Mouse (Mus musculus): ENCODE measurements around the gene Poldip2.
A peak's percentile ranks its signal among the peaks of the same experiment; 100 is the strongest.

Gene Poldip2

DNA sequence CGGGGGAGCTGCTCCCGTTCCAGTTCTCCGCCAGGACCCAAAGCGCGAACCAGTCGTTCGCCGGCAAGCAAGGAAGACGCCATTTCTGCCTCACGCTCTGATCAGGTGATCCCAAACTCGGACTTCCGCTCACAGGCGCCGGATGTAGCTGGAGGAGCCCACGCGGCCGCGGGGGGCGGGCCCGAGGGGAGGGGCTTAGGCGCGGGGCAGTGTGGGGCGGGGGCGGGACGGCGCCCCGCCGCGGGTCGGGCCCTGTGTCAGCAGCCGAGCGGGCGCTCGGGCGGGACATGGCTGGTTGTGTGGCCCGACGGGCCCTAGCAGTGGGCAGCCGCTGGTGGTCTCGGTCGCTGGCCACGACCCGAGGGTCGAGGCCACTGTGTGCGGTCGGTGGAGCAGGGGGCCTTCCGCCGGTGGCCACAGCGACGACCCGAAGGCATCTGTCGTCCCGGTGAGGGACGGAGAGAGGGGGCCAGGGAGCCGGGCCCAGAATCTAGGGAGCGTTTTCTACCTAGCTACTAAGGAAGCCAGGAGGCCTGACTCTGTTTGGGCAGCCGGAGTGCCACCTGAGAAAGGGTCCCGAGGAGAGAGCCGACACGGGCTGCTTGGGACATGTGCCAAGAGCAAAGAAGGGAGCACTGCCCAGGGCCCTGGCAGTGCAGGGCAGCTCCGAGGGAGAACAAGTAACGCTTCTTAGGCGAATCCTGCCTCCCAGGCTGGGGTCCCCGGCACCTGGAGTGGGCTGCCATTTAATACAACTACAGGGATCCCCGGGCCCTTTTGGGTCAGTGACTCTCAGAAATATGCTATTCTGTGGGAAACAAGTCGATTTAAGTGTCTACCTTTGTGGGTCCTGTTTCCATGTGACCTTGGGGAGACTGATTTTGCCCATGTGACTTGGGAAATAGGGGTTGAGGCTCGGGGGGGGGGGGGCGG is at the start of gene Poldip2, which contains the start of gene Tmem199:
Poldip2 (plus strand) TSS at position 169 of the 933 bp plus-strand sequence.
Tmem199 (minus strand) TSS at position 148 of the 933 bp plus-strand sequence.
- DNase-seq: peak; percentile 89

DNA sequence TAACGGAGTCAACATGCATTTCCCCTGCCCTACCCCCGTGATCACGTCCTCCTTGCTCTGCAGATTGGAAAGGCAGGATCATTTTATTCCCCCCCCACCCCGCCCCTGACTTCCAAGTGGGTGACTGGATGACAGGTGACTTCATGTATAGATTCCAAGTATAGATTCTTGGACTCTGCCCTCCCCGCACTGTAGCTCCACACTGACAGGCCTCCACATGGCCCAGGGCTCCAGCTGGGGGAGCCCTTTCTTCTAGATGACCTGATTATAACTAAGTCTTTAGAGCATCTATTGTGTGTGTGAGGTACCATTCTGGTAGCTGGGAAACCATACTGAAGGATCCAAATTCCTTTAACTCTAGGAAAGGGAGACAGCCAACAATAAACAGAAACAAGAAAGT is 49.3 kb upstream of the Poldip2 start:
- no peak for DNase-seq

GRCm38 (mm10) chr11:78463286-78464036 is 48.5 kb upstream of the Poldip2 start:
- DNase-seq: no peak

DNA sequence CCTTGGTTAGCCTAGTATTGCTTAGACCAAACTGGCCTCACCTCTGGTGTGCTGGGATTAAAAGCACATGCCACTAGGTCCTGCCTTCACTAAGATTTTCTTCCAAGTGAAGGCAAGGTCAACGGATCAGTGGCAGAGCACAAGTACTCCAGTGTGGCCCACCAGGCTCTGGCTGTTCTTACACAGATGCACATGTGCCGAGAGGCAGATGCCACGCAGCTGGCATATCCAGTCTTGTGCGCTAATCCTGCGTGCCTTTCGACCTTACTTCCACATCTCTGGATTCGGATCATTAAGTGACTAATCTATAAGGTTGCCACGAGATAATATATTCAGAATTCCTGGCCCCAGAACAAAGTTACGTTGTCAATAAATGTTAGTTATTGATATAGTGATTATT is 46.9 kb upstream of the Poldip2 start:
- no peak for DNase-seq

GRCm38 (mm10) chr11:78465568-78466180 is 46.3 kb upstream of the Poldip2 start, which contains the start of gene Slc46a1:
Slc46a1 (plus strand) TSS chr11:78465697.
- DNase-seq: peak; percentile 85

DNA sequence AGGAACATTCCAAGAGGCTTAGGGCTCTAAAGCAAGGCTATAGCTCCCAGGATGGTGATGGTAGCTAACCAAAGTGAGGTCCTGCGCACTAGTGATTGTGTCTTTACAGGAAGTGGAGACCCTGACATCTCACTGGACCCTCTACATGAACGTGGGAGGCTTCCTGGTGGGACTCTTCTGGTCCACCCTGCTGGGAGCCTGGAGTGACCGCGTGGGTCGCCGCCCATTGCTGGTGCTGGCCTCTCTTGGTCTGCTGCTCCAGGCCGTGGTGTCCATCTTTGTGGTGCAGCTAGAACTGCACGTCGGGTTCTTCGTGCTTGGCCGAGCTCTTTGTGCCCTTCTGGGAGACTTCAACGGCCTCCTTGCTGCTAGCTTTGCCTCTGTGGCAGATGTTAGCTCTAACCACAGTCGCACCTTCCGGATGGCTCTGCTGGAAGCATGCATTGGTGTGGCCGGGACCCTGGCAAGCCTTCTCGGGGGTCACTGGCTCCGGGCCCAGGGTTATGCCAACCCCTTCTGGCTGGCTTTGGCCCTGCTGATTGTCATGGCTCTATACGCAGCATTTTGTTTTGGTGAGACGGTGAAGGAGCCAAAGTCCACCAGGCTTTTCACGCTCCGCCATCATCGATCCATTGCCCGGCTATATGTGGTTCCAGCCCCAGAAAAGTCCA is 45.6 kb upstream of the Poldip2 start:
- DNase-seq: no peak

GRCm38 (mm10) chr11:78467515-78467914 is 44.5 kb upstream of the Poldip2 start:
- DNase-seq: no peak

GRCm38 (mm10) chr11:78467932-78468331 is 44.1 kb upstream of the Poldip2 start:
- no peak for DNase-seq

- no peak for DNase-seq
Measured at GRCm38 (mm10) chr11:78471326-78472103, 40.5 kb upstream of the Poldip2 start.

GRCm38 (mm10) chr11:78475289-78475688 is 36.7 kb upstream of the Poldip2 start:
- DNase-seq: no peak

DNA sequence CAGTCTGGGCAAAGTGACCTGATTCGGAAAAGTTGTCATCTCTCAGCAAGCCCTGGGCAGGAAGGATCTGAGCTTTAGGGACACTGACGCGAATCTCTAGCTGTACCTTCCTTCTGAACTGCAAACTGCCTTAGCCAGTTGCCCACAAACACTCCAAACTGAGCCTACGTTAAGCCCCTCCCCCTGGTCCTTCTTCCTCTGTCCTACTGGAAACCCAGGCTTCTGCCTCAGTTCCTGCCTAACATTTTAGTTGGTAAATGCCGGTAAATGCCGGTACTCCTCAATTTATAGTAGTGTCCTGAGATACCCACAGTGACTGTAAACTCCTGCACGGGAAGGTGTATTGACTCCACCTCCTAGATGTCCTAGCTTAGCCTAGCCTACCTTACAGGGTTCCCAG is 28.4 kb upstream of the Poldip2 start:
- no peak for DNase-seq

DNA sequence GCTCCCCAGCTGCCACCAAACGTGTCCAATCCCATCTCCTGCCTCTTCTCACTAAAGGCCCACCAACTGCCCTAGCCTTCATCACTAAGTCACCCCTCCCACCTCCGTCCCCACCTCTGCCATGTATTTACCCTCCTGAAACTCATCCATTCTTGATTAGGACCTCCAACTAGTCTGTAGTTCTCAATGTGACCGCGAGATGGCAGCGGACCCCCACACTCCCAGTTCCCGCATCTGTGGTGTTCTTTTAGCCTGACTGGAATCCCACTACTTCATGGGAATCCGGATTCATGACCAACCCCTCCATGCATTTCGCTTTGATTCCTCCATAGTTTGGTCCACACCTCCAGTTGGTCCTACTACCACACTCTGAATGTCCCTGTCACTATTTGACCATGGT is 23.8 kb upstream of the Poldip2 start:
- DNase-seq: peak; percentile 82

- peak; percentile 23 for DNase-seq
Measured at GRCm38 (mm10) chr11:78490781-78491241, 21.2 kb upstream of the Poldip2 start.

GRCm38 (mm10) chr11:78495904-78496303 is 16.1 kb upstream of the Poldip2 start:
- no peak for DNase-seq

DNA sequence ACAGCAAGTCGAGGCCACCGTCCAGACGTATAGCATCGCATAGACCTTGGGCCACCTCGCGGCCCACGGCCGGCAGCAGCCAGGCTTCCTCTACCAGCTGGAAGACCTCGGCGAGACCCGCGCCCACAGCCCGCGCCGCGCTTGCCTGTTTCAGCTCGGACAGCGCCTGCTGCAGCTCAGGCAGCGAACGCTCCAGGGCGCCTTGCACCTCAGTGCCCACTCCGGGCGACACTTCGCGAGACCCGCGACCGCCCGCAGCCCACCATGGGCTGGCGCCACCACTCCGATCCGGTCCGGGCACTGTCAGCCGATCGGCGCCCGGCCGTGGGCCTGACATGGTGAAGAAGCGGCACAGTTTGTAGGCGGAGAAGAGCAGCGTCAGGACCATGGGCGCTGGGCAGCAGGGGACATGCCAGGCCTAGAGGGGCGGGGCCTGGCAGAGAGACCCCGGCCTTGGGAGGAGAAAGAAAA is 14.9 kb upstream of the Poldip2 start:
- DNase-seq: peak; percentile 18

GRCm38 (mm10) chr11:78497544-78498522 is 14.2 kb upstream of the Poldip2 start, which contains the start of gene Sarm1:
Sarm1 (minus strand) TSS chr11:78497754.
- DNase-seq: peak; percentile 93

- DNase-seq: no peak
Measured at GRCm38 (mm10) chr11:78499004-78499403, 13.0 kb upstream of the Poldip2 start, which contains the start of gene Vtn. Vtn (plus strand) TSS chr11:78499091.

- DNase-seq: no peak
Measured at GRCm38 (mm10) chr11:78499543-78499942, 12.4 kb upstream of the Poldip2 start.

- DNase-seq: no peak
Measured at GRCm38 (mm10) chr11:78500623-78501202, 11.3 kb upstream of the Poldip2 start.

DNA sequence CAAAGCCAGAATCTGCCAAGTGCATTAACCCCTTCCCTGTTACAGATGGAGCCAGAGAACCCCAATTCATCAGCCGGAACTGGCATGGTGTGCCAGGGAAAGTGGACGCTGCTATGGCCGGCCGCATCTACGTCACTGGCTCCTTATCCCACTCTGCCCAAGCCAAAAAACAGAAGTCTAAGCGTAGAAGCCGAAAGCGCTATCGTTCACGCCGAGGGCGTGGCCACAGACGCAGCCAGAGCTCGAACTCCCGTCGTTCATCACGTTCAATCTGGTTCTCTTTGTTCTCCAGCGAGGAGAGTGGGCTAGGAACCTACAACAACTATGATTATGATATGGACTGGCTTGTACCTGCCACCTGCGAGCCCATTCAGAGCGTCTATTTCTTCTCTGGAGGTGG is 10.5 kb upstream of the Poldip2 start:
- no peak for DNase-seq

Measured in kidney, adult 18-20 months (tissue).